Mouse (Mus musculus) activated CD4-positive, CD25-positive, alpha-beta regulatory T cell, adult 9 weeks (primary cell): Measurements from ENCODE around the gene Anpep. TPM values are rescaled to one million over a fixed set of nuclear protein-coding genes. Genes with fewer than 3 reads are reported as not detected.

Experiments
- polyA plus RNA-seq: library from polyadenylated mRNA; unstranded; fragments of 100-300 nt; shearing (Covaris generic); gene quantifications from one replicate; pipeline ENCODE4 v1.2.1, GENCODE M21; 2017

Anpep gene
- 0.39 TPM for polyA plus RNA-seq

GRCm38 (mm10) chr7:79860811-79861210 is at the start of gene Anpep:
TSS of gene Anpep (minus strand) at chr7:79861059.

GRCm38 (mm10) chr7:79810611-79811506 is 50.0 kb downstream of the Anpep start, which contains the start of gene Mesp2:
TSS of gene Mesp2 (plus strand) at chr7:79810727.

DNA sequence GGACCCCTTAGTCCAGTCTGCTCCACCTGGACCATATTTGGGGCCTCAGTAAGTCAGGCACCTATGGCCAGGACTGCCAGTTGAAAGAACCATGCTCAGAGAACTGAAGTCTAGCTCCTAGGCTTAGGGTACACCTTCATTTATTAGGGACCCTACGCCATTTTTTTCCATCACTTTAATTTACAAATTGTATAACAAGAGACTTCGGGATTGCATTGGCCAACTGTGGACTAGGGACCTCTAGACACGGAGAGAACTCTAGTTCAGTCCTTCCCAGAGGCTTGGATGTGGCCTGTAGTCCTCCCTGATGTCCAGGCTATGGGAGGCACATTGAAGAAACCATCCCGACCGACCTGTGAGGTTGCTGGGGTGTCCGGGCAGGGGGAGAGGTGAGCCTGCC is 67.2 kb downstream of the Anpep start, which contains the start of gene Mesp1:
Gene Mesp1 (minus strand): TSS at position 101 of the 400 bp plus-strand sequence.

Other genes with a start within 250 kb of the Anpep start
- not detected for gene Rhcg, start 243.4 kb downstream of the Anpep start, polyA plus RNA-seq
- 2.9 TPM for gene Ticrr, start 200.9 kb downstream of the Anpep start, polyA plus RNA-seq
- gene Kif7, start 145.3 kb downstream of the Anpep start, polyA plus RNA-seq: 0.16 TPM
- gene Plin1, start 128.2 kb downstream of the Anpep start, polyA plus RNA-seq: not detected
- 5.4 TPM for gene Pex11a, start 117.9 kb downstream of the Anpep start, polyA plus RNA-seq
- 0.48 TPM for gene Wdr93, start 117.9 kb downstream of the Anpep start, polyA plus RNA-seq
- gene Mesp1, start 67.3 kb downstream of the Anpep start, polyA plus RNA-seq: not detected
- gene Mesp2, start 50.3 kb downstream of the Anpep start, polyA plus RNA-seq: 0.42 TPM
- 32.2 TPM for gene Ap3s2, start 59.6 kb upstream of the Anpep start, polyA plus RNA-seq
- gene Arpin, start 74.3 kb upstream of the Anpep start, polyA plus RNA-seq: 0.28 TPM
- gene Zfp710, start 163.8 kb upstream of the Anpep start, polyA plus RNA-seq: 3.2 TPM